Mouse (Mus musculus): ENCODE data around the gene Tor1a. TPM values are rescaled to one million over a fixed set of nuclear protein-coding genes. Genes with fewer than 3 reads are reported as not detected.

Tor1a gene
- polyA plus RNA-seq, 1 experiment: not detected

- Histone ChIP-seq H3K4me1 (ENCODE audit: control insufficient read depth, insufficient read depth, low read length) (peaks cover 13% of the 10 kb centered on the region), H3K4me3 (ENCODE audit: insufficient read depth, low read depth, low read length) (no peak overlapping the region), H3K27ac (ENCODE audit: insufficient read depth, low read depth, low read length) (no peak overlapping the region)
- no peak for TF ChIP-seq POLR2A (IDR thresholded peaks at IDR 0.05; ENCODE audit: insufficient read depth, low read depth, low read length)
- TF ChIP-seq CTCF (IDR thresholded peaks at IDR 0.05; ENCODE audit: insufficient read depth, low read depth, low read length): no peak
- 83% methylated on average over 4 of the region's 4 CpGs for WGBS
Measured at GRCm38 (mm10) chr2:30994853-30995252, 27.1 kb upstream of the Tor1a start.

- Histone ChIP-seq H3K4me1 (ENCODE audit: control insufficient read depth, insufficient read depth, low read length) (peaks cover 5% of the 10 kb centered on the region; the same call in 1 of the 2 replicates), H3K4me3 (ENCODE audit: insufficient read depth, low read depth, low read length) (no peak overlapping the region), H3K27ac (ENCODE audit: insufficient read depth, low read depth, low read length) (no peak overlapping the region)
- WGBS: 93% methylated on average over 9 of the region's 9 CpGs
- no peak for TF ChIP-seq POLR2A (IDR thresholded peaks at IDR 0.05; ENCODE audit: insufficient read depth, low read depth, low read length)
- no peak for TF ChIP-seq CTCF (IDR thresholded peaks at IDR 0.05; ENCODE audit: insufficient read depth, low read depth, low read length)
Measured at GRCm38 (mm10) chr2:30990221-30990620, 22.5 kb upstream of the Tor1a start.

- 31% methylated on average over 17 of the region's 17 CpGs for WGBS
- TF ChIP-seq CTCF (IDR thresholded peaks at IDR 0.05; ENCODE audit: insufficient read depth, low read depth, low read length) (no peak), POLR2A (IDR thresholded peaks at IDR 0.05; ENCODE audit: insufficient read depth, low read depth, low read length) (no peak)
Measured at GRCm38 (mm10) chr2:30985111-30986020, 17.6 kb upstream of the Tor1a start.

DNA sequence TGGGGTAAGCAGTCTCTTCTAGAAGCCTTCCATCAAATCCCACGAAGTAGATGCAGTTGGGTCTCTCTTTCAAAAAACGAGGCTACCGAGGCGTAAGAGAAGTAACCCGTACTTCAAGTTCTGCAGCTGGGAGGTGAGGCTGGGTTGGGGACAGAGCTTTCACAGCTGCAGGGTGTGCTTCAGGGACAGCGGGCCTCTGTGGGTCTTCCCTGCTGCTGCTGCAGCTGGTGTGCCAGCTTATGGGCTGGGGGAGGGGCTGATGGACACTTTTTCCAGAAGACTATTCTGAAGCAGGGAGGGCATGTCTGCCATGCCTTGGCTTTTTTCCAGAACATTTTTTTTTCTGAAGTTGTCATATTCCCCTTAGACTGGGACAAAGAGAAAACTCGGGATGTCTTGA, 15.3 kb upstream of the Tor1a start:
- H3K4me3 ChIP-seq (ENCODE audit: insufficient read depth, low read depth, low read length): peak overlapping the region; percentile 63
- H3K27ac ChIP-seq (ENCODE audit: insufficient read depth, low read depth, low read length): no peak overlapping the region

More at GRCm38 (mm10) chr2:30985111-30986020, 17.6 kb upstream of the Tor1a start:
- H3K4me1 ChIP-seq (ENCODE audit: control insufficient read depth, insufficient read depth, low read length): peaks cover 15% of the 10 kb centered on the region
- H3K27ac ChIP-seq (ENCODE audit: insufficient read depth, low read depth, low read length): no peak overlapping the region
- H3K4me3 ChIP-seq (ENCODE audit: insufficient read depth, low read depth, low read length): no peak overlapping the region

GRCm38 (mm10) chr2:30981790-30982513, 14.2 kb upstream of the Tor1a start, which contains the start of the genes BC005624 and Usp20:
BC005624 (minus strand) TSS chr2:30982201.
Usp20 (plus strand) TSS chr2:30982279.
- TF ChIP-seq CTCF (IDR thresholded peaks at IDR 0.05; ENCODE audit: insufficient read depth, low read depth, low read length) (no peak), POLR2A (IDR thresholded peaks at IDR 0.05; ENCODE audit: insufficient read depth, low read depth, low read length) (peak; percentile 54)
- peaks cover 15% of the 10 kb centered on the region for H3K4me1 ChIP-seq (ENCODE audit: control insufficient read depth, insufficient read depth, low read length)
- peak within 1 kb of the TSS; percentile 63 for H3K4me3 ChIP-seq (ENCODE audit: insufficient read depth, low read depth, low read length)
- peak within 1 kb of the TSS; percentile 2; the same call in 1 of the 2 replicates for H3K27ac ChIP-seq (ENCODE audit: insufficient read depth, low read depth, low read length)
- under 1% methylated on average over 65 of the region's 66 CpGs for WGBS

More for the DNA sequence above, 15.3 kb upstream of the Tor1a start:
- 18% methylated on average over 7 of the region's 7 CpGs for WGBS
- H3K4me1 ChIP-seq (ENCODE audit: control insufficient read depth, insufficient read depth, low read length): peaks cover 15% of the 10 kb centered on the region
- no peak for TF ChIP-seq POLR2A (IDR thresholded peaks at IDR 0.05; ENCODE audit: insufficient read depth, low read depth, low read length)

GRCm38 (mm10) chr2:30966826-30967225, 907 bp downstream of the Tor1a start:
- Histone ChIP-seq H3K27ac (ENCODE audit: insufficient read depth, low read depth, low read length) (no peak overlapping the region), H3K4me3 (ENCODE audit: insufficient read depth, low read depth, low read length) (peak overlapping the region; percentile 77), H3K4me1 (ENCODE audit: control insufficient read depth, insufficient read depth, low read length) (peaks cover 25% of the 10 kb centered on the region)
- TF ChIP-seq POLR2A (IDR thresholded peaks at IDR 0.05; ENCODE audit: insufficient read depth, low read depth, low read length) (no peak), CTCF (IDR thresholded peaks at IDR 0.05; ENCODE audit: insufficient read depth, low read depth, low read length) (no peak)
- 15% methylated on average over 16 of the region's 16 CpGs for WGBS

DNA sequence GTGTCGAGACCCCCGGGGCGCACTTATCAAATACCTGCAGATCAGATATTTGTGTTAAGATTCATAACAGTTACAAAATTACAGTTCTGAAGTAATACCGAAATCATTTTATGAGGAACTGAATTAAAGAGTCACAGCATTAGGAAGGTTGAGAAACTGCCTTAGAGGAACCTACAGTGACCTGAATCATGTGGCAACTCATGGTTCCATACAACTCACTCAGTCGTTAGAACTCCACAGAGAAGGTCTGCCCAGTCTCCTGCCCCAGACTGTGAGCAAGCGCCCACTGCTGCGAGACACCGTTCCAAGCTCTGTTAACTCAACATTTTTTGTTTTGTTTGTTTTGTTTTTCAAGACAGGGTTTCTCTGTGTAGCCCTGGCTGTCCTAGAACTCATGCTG, 2.1 kb downstream of the Tor1a start:
- TF ChIP-seq CTCF (IDR thresholded peaks at IDR 0.05; ENCODE audit: insufficient read depth, low read depth, low read length) (no peak), POLR2A (IDR thresholded peaks at IDR 0.05; ENCODE audit: insufficient read depth, low read depth, low read length) (no peak)
- H3K4me1 ChIP-seq (ENCODE audit: control insufficient read depth, insufficient read depth, low read length): peaks cover 25% of the 10 kb centered on the region
- H3K27ac ChIP-seq (ENCODE audit: insufficient read depth, low read depth, low read length): no peak overlapping the region
- no peak overlapping the region for H3K4me3 ChIP-seq (ENCODE audit: insufficient read depth, low read depth, low read length)
- WGBS: 85% methylated on average over 8 of the region's 8 CpGs

- WGBS: 86% methylated on average over 11 of the region's 11 CpGs
- Histone ChIP-seq H3K4me1 (ENCODE audit: control insufficient read depth, insufficient read depth, low read length) (peaks cover 27% of the 10 kb centered on the region), H3K27ac (ENCODE audit: insufficient read depth, low read depth, low read length) (no peak overlapping the region), H3K4me3 (ENCODE audit: insufficient read depth, low read depth, low read length) (no peak overlapping the region)
- no peak for TF ChIP-seq POLR2A (IDR thresholded peaks at IDR 0.05; ENCODE audit: insufficient read depth, low read depth, low read length)
- no peak for TF ChIP-seq CTCF (IDR thresholded peaks at IDR 0.05; ENCODE audit: insufficient read depth, low read depth, low read length)
Measured at GRCm38 (mm10) chr2:30962570-30963254, 5.0 kb downstream of the Tor1a start.
